Mouse (Mus musculus): Measurements from ENCODE around the gene Oma1. TPM values are rescaled to one million over a fixed set of nuclear protein-coding genes. Genes with fewer than 3 reads are reported as not detected.
A peak's percentile ranks its signal among the peaks of the same experiment; 100 is the strongest.

Gene Oma1
- polyA plus RNA-seq, 1 experiment from 2014 or later: 10.9 TPM

GRCm38 (mm10) chr4:103314526-103314910 is 906 bp downstream of the Oma1 start:
- Histone ChIP-seq H3K9me3 (ENCODE audit: control insufficient read depth, low read length) (no peaks in the 10 kb centered on the region), H3K9ac (ENCODE audit: low read depth, low read length) (no peak overlapping the region), H3K4me2 (ENCODE audit: low read length) (peak overlapping the region; percentile 59), H3K4me3 (ENCODE audit: low read length) (peak overlapping the region; percentile 78), H3K36me3 (ENCODE audit: control insufficient read depth, insufficient read depth, low read length) (no peaks in the 10 kb centered on the region), H3K27me3 (replicated peaks; ENCODE audit: control insufficient read depth, insufficient read depth, low read length) (no peaks in the 10 kb centered on the region), H3K4me1 (ENCODE audit: control insufficient read depth, insufficient read depth, low read depth, low read length) (peaks cover 8% of the 10 kb centered on the region; the same call in 1 of the 2 replicates), H3K27ac (ENCODE audit: low read depth, low read length) (peak overlapping the region; percentile 97)
- whole genome bisulfite sequencing: 28% methylated on average over 3 of the region's 3 CpGs
- no peak for ATAC-seq

GRCm38 (mm10) chr4:103315861-103316260 is 2.2 kb downstream of the Oma1 start:
- 94% methylated on average over 4 of the region's 4 CpGs for WGBS
- ATAC-seq: no peak
- Histone ChIP-seq H3K4me1 (ENCODE audit: control insufficient read depth, insufficient read depth, low read depth, low read length) (peaks cover 8% of the 10 kb centered on the region; the same call in 1 of the 2 replicates), H3K4me2 (ENCODE audit: low read length) (no peak overlapping the region), H3K9ac (ENCODE audit: low read depth, low read length) (no peak overlapping the region), H3K27me3 (replicated peaks; ENCODE audit: control insufficient read depth, insufficient read depth, low read length) (no peaks in the 10 kb centered on the region), H3K27ac (ENCODE audit: low read depth, low read length) (no peak overlapping the region), H3K9me3 (ENCODE audit: control insufficient read depth, low read length) (no peaks in the 10 kb centered on the region), H3K36me3 (ENCODE audit: control insufficient read depth, insufficient read depth, low read length) (no peaks in the 10 kb centered on the region), H3K4me3 (ENCODE audit: low read length) (no peak overlapping the region)

- H3K4me3 ChIP-seq (ENCODE audit: low read length): no peak overlapping the region
- H3K9ac ChIP-seq (ENCODE audit: low read depth, low read length): no peak overlapping the region
- H3K36me3 ChIP-seq (ENCODE audit: control insufficient read depth, insufficient read depth, low read length): no peaks in the 10 kb centered on the region
- no peak for ATAC-seq
- no peak overlapping the region for H3K4me2 ChIP-seq (ENCODE audit: low read length)
- WGBS: 87% methylated on average over 6 of the region's 6 CpGs
- H3K4me1 ChIP-seq (ENCODE audit: control insufficient read depth, insufficient read depth, low read depth, low read length): no peaks in the 10 kb centered on the region
- no peak overlapping the region for H3K27ac ChIP-seq (ENCODE audit: low read depth, low read length)
- H3K9me3 ChIP-seq (ENCODE audit: control insufficient read depth, low read length): no peaks in the 10 kb centered on the region
- no peaks in the 10 kb centered on the region for H3K27me3 ChIP-seq (replicated peaks; ENCODE audit: control insufficient read depth, insufficient read depth, low read length)
Observed at GRCm38 (mm10) chr4:103321461-103321860, 7.8 kb downstream of the Oma1 start.

- H3K4me2 ChIP-seq (ENCODE audit: low read length): peak overlapping the region; percentile 53
- H3K27me3 ChIP-seq (replicated peaks; ENCODE audit: control insufficient read depth, insufficient read depth, low read length): no peaks in the 10 kb centered on the region
- WGBS: 15% methylated on average over 17 of the region's 17 CpGs
- peaks cover 3% of the 10 kb centered on the region; the same call in 1 of the 2 replicates for H3K4me1 ChIP-seq (ENCODE audit: control insufficient read depth, insufficient read depth, low read depth, low read length)
- ATAC-seq: no peak
- no peak overlapping the region for H3K27ac ChIP-seq (ENCODE audit: low read depth, low read length)
- H3K4me3 ChIP-seq (ENCODE audit: low read length): peak overlapping the region; percentile 18
- H3K9ac ChIP-seq (ENCODE audit: low read depth, low read length): peak overlapping the region; percentile 36
- no peaks in the 10 kb centered on the region for H3K36me3 ChIP-seq (ENCODE audit: control insufficient read depth, insufficient read depth, low read length)
- H3K9me3 ChIP-seq (ENCODE audit: control insufficient read depth, low read length): no peaks in the 10 kb centered on the region
Observed at GRCm38 (mm10) chr4:103324688-103325451, 11.3 kb downstream of the Oma1 start.

- ATAC-seq: no peak
- H3K4me1 ChIP-seq (ENCODE audit: control insufficient read depth, insufficient read depth, low read depth, low read length): peaks cover 3% of the 10 kb centered on the region; the same call in 1 of the 2 replicates
- no peaks in the 10 kb centered on the region for H3K27me3 ChIP-seq (replicated peaks; ENCODE audit: control insufficient read depth, insufficient read depth, low read length)
Observed at GRCm38 (mm10) chr4:103326994-103327393, 13.4 kb downstream of the Oma1 start.

GRCm38 (mm10) chr4:103329348-103329747 is 15.7 kb downstream of the Oma1 start:
- Histone ChIP-seq H3K4me1 (ENCODE audit: control insufficient read depth, insufficient read depth, low read depth, low read length) (peaks cover 3% of the 10 kb centered on the region; the same call in 1 of the 2 replicates), H3K27ac (ENCODE audit: low read depth, low read length) (no peak overlapping the region), H3K4me2 (ENCODE audit: low read length) (no peak overlapping the region), H3K27me3 (replicated peaks; ENCODE audit: control insufficient read depth, insufficient read depth, low read length) (no peaks in the 10 kb centered on the region), H3K9me3 (ENCODE audit: control insufficient read depth, low read length) (no peaks in the 10 kb centered on the region), H3K9ac (ENCODE audit: low read depth, low read length) (no peak overlapping the region), H3K4me3 (ENCODE audit: low read length) (no peak overlapping the region), H3K36me3 (ENCODE audit: control insufficient read depth, insufficient read depth, low read length) (peaks cover 3% of the 10 kb centered on the region; the same call in 1 of the 2 replicates)
- 0 out of 2 replicates have a peak, but pooled peaks have one; percentile 56 for ATAC-seq
- 23% methylated on average over 6 of the region's 6 CpGs for WGBS

More at GRCm38 (mm10) chr4:103326994-103327393, 13.4 kb downstream of the Oma1 start:
- WGBS: 67% methylated on average over 3 of the region's 3 CpGs
- H3K27ac ChIP-seq (ENCODE audit: low read depth, low read length): no peak overlapping the region
- H3K9me3 ChIP-seq (ENCODE audit: control insufficient read depth, low read length): no peaks in the 10 kb centered on the region
- H3K4me3 ChIP-seq (ENCODE audit: low read length): no peak overlapping the region
- H3K9ac ChIP-seq (ENCODE audit: low read depth, low read length): no peak overlapping the region
- H3K36me3 ChIP-seq (ENCODE audit: control insufficient read depth, insufficient read depth, low read length): peaks cover under 1% of the 10 kb centered on the region; the same call in 1 of the 2 replicates
- H3K4me2 ChIP-seq (ENCODE audit: low read length): no peak overlapping the region

GRCm38 (mm10) chr4:103335134-103335533 is 21.5 kb downstream of the Oma1 start:
- no peak overlapping the region for H3K4me3 ChIP-seq (ENCODE audit: low read length)
- no peak overlapping the region for H3K27ac ChIP-seq (ENCODE audit: low read depth, low read length)
- no peak for ATAC-seq
- H3K4me1 ChIP-seq (ENCODE audit: control insufficient read depth, insufficient read depth, low read depth, low read length): no peaks in the 10 kb centered on the region
- no peak overlapping the region for H3K4me2 ChIP-seq (ENCODE audit: low read length)
- H3K36me3 ChIP-seq (ENCODE audit: control insufficient read depth, insufficient read depth, low read length): peaks cover 3% of the 10 kb centered on the region; the same call in 1 of the 2 replicates
- no peaks in the 10 kb centered on the region for H3K27me3 ChIP-seq (replicated peaks; ENCODE audit: control insufficient read depth, insufficient read depth, low read length)
- no peak overlapping the region for H3K9ac ChIP-seq (ENCODE audit: low read depth, low read length)
- H3K9me3 ChIP-seq (ENCODE audit: control insufficient read depth, low read length): no peaks in the 10 kb centered on the region
- WGBS: 84% methylated on average over 5 of the region's 5 CpGs

GRCm38 (mm10) chr4:103340726-103341125 is 27.1 kb downstream of the Oma1 start:
- H3K9ac ChIP-seq (ENCODE audit: low read depth, low read length): no peak overlapping the region
- no peaks in the 10 kb centered on the region for H3K36me3 ChIP-seq (ENCODE audit: control insufficient read depth, insufficient read depth, low read length)
- no peaks in the 10 kb centered on the region for H3K4me1 ChIP-seq (ENCODE audit: control insufficient read depth, insufficient read depth, low read depth, low read length)
- H3K27ac ChIP-seq (ENCODE audit: low read depth, low read length): no peak overlapping the region
- no peaks in the 10 kb centered on the region for H3K9me3 ChIP-seq (ENCODE audit: control insufficient read depth, low read length)
- ATAC-seq: no peak
- H3K4me2 ChIP-seq (ENCODE audit: low read length): no peak overlapping the region
- H3K4me3 ChIP-seq (ENCODE audit: low read length): no peak overlapping the region
- 38% methylated on average over 1 of the region's 1 CpGs for WGBS
- H3K27me3 ChIP-seq (replicated peaks; ENCODE audit: control insufficient read depth, insufficient read depth, low read length): no peaks in the 10 kb centered on the region

GRCm38 (mm10) chr4:103341620-103342019 is 28.0 kb downstream of the Oma1 start:
- 91% methylated on average over 4 of the region's 4 CpGs for WGBS
- Histone ChIP-seq H3K27me3 (replicated peaks; ENCODE audit: control insufficient read depth, insufficient read depth, low read length) (no peaks in the 10 kb centered on the region), H3K36me3 (ENCODE audit: control insufficient read depth, insufficient read depth, low read length) (no peaks in the 10 kb centered on the region), H3K4me1 (ENCODE audit: control insufficient read depth, insufficient read depth, low read depth, low read length) (no peaks in the 10 kb centered on the region; the same call in 1 of the 2 replicates), H3K9me3 (ENCODE audit: control insufficient read depth, low read length) (no peaks in the 10 kb centered on the region), H3K4me3 (ENCODE audit: low read length) (no peak overlapping the region), H3K27ac (ENCODE audit: low read depth, low read length) (no peak overlapping the region), H3K9ac (ENCODE audit: low read depth, low read length) (no peak overlapping the region), H3K4me2 (ENCODE audit: low read length) (no peak overlapping the region)
- ATAC-seq: no peak

All from hindbrain, embryonic 16.5 days (tissue).